Mouse (Mus musculus) central nervous system, embryonic 18 days (tissue): ENCODE data around the gene Fndc3b. TPM values are rescaled to one million over a fixed set of nuclear protein-coding genes. Genes with fewer than 3 reads are reported as not detected.

Experiments used
- polyA plus RNA-seq: library from polyadenylated mRNA; depleted of rRNA; stranded (reverse); fragments of >200 nt; gene quantifications from 2 replicates; pipeline ENCODE4 v1.2.3, GENCODE M21; 2012; rRNA removed

Gene Fndc3b
- 8.7 and 8.9 TPM in 2 replicates for polyA plus RNA-seq

GRCm38 (mm10) chr3:27710648-27711428 lies at the start of gene Fndc3b:
Gene Fndc3b (minus strand): TSS chr3:27711307.

GRCm38 (mm10) chr3:27371276-27371621 lies 339.9 kb downstream of the Fndc3b start, which contains the start of gene Ghsr:
Gene Ghsr (plus strand): TSS chr3:27371351.

Other genes starting within 250 kb of the Fndc3b start
- gene Tmem212, start 185.1 kb upstream of the Fndc3b start, polyA plus RNA-seq, result 0.73 and 1.5 TPM in 2 replicates
- 4.5 and 5.7 TPM in 2 replicates for gene Pld1, start 227.4 kb upstream of the Fndc3b start, polyA plus RNA-seq